In the genomic region with DNA sequence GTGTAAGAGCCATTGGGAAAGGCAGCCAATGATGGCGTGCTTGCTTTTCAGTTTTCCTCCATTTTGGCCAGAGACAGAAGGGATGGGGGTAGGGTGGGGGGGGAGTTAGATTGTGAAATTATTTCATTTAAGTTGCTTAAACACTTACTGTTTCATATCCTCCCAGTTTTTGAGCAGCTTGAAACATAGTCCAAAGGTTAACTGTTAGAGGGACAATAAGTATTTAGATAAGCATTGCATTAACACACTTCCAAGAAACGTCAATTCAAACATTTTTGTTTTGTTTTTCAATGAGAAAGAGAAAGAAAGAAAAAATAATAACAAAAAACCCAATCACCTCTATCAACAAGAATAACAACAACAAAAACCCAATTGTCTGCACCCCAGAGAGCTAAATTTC, we compare ENCODE assay signal across 16 mouse cellular contexts.
DNase-seq lines count a peak whose midpoint lies in the region; ATAC-seq and TF ChIP-seq lines count a peak whose summit lies in the region.
"Had no signal": no experiment of that assay in that cellular context is flagged by ENCODE, and none has a peak within 500 bp of the region (broad histone marks: within the 10 kb centered on the region; RNA-seq: fewer than 3 reads in every experiment).

No protein-coding gene starts in this region.

- peak; percentile 17 for DNase-seq in heart, embryonic 10.5 days (ENCODE audit: low spot score)
- peak; percentile 82 for DNase-seq in liver, adult 2 months (ENCODE audit: extremely low read depth, low read depth, low spot score)
- DNase-seq in liver: no peak
- DNase-seq in layer of hippocampus, adult 11-12 months (ENCODE audit: low spot score): no peak
- DNase-seq in cerebellum, adult 9-11 months: no peak
- DNase-seq: B cell, adult 2 months; cerebellum, adult 11 months; kidney, adult 18-20 months; right cerebral cortex, adult 18-20 months had no signal

- peaks cover 15% of the 10 kb centered on the region for H3K79me2 ChIP-seq in liver, adult 2 months (ENCODE audit: control insufficient read depth, insufficient read depth, low read length)

- no peak overlapping the region for H3K27ac ChIP-seq in heart, embryonic 10.5 days
- no peak overlapping the region for H3K27ac ChIP-seq in heart, embryonic 12.5 days (ENCODE audit: poor library complexity, severe bottlenecking)
- peak overlapping the region; percentile 89 for H3K27ac ChIP-seq in liver, adult 2 months (replicated peaks; ENCODE audit: insufficient read depth, low read depth, low read length)
- H3K27ac ChIP-seq in brown adipose tissue, adult 24 weeks (replicated peaks; ENCODE audit: low read depth, low read length): peak overlapping the region; percentile 94
- peak overlapping the region; percentile 70; the same call in 1 of the 2 replicates for H3K27ac ChIP-seq in intestine, postnatal 0 days (ENCODE audit: low read depth, low read length)
- H3K27ac ChIP-seq: forebrain, embryonic 12.5 days; hindbrain, embryonic 12.5 days had no signal

- peaks cover 27% of the 10 kb centered on the region for H3K36me3 ChIP-seq in heart, embryonic 10.5 days
- peaks cover 39% of the 10 kb centered on the region for H3K36me3 ChIP-seq in heart, embryonic 12.5 days
- peaks cover 89% of the 10 kb centered on the region for H3K36me3 ChIP-seq in liver, adult 2 months (ENCODE audit: control insufficient read depth, insufficient read depth, low read length)
- peaks cover 30% of the 10 kb centered on the region for H3K36me3 ChIP-seq in intestine, postnatal 0 days (ENCODE audit: control insufficient read depth, insufficient read depth)
- H3K36me3 ChIP-seq: forebrain, embryonic 12.5 days; hindbrain, embryonic 12.5 days had no signal

- no peak overlapping the region for H3K4me2 ChIP-seq in heart, embryonic 12.5 days
- H3K4me2 ChIP-seq in intestine, postnatal 0 days (replicated peaks; ENCODE audit: low read depth): peak overlapping the region; percentile 37; the same call in 1 of the 2 replicates
- H3K4me2 ChIP-seq: forebrain, embryonic 12.5 days; hindbrain, embryonic 12.5 days; liver, embryonic 15.5 days had no signal

- TF ChIP-seq CTCF in liver, adult 2 months (IDR thresholded peaks at IDR 0.05; ENCODE audit: low read depth, low read length): no peak
- TF ChIP-seq CTCF in intestine, postnatal 0 days (IDR thresholded peaks at IDR 0.05; ENCODE audit: low read depth): no peak

- no peak overlapping the region for H3K9ac ChIP-seq in heart, embryonic 12.5 days
- no peak overlapping the region for H3K9ac ChIP-seq in liver, adult 2 months (ENCODE audit: low read depth, low read length)
- H3K9ac ChIP-seq in intestine, postnatal 0 days (ENCODE audit: low read depth, low read length): no peak overlapping the region
- H3K9ac ChIP-seq: forebrain, embryonic 12.5 days; hindbrain, embryonic 12.5 days; liver, embryonic 15.5 days had no signal

- no peaks in the 10 kb centered on the region for H3K9me3 ChIP-seq in heart, embryonic 10.5 days
- no peaks in the 10 kb centered on the region for H3K9me3 ChIP-seq in heart, embryonic 12.5 days (replicated peaks)
- no peaks in the 10 kb centered on the region for H3K9me3 ChIP-seq in intestine, postnatal 0 days (ENCODE audit: control insufficient read depth)
- H3K9me3 ChIP-seq: forebrain, embryonic 12.5 days; hindbrain, embryonic 12.5 days; liver, embryonic 15.5 days had no signal

- H3K4me1 ChIP-seq in heart, embryonic 10.5 days: peaks cover 44% of the 10 kb centered on the region
- H3K4me1 ChIP-seq in heart, embryonic 12.5 days (replicated peaks): peaks cover 51% of the 10 kb centered on the region
- H3K4me1 ChIP-seq in liver, adult 2 months (ENCODE audit: control insufficient read depth, insufficient read depth, low read length): peaks cover 54% of the 10 kb centered on the region
- H3K4me1 ChIP-seq in brown adipose tissue, adult 24 weeks (ENCODE audit: control insufficient read depth, insufficient read depth, insufficient read length, low read length): peaks cover 26% of the 10 kb centered on the region
- peaks cover 17% of the 10 kb centered on the region; the same call in 1 of the 2 replicates for H3K4me1 ChIP-seq in intestine, postnatal 0 days (replicated peaks; ENCODE audit: control insufficient read depth, insufficient read depth, low read length)

- ATAC-seq in heart, embryonic 12.5 days (ENCODE audit: insufficient number of reproducible peaks, low FRiP score): no peak
- ATAC-seq in intestine, postnatal 0 days: no peak

- H3K27me3 ChIP-seq in heart, embryonic 10.5 days (ENCODE audit: insufficient read depth, poor library complexity, severe bottlenecking): no peaks in the 10 kb centered on the region
- H3K27me3 ChIP-seq in heart, embryonic 12.5 days (replicated peaks): no peaks in the 10 kb centered on the region
- H3K27me3 ChIP-seq in liver, adult 2 months (ENCODE audit: control insufficient read depth, insufficient read depth, low read length): no peaks in the 10 kb centered on the region
- H3K27me3 ChIP-seq in intestine, postnatal 0 days (replicated peaks; ENCODE audit: control insufficient read depth, insufficient read depth, low read length): no peaks in the 10 kb centered on the region
- H3K27me3 ChIP-seq: forebrain, embryonic 12.5 days; hindbrain, embryonic 12.5 days; liver, embryonic 15.5 days had no signal

- no peak overlapping the region for H3K4me3 ChIP-seq in heart, embryonic 10.5 days
- H3K4me3 ChIP-seq in heart, embryonic 12.5 days: no peak overlapping the region
- no peak overlapping the region for H3K4me3 ChIP-seq in liver, adult 2 months (ENCODE audit: insufficient read depth, low read depth, low read length)
- no peak overlapping the region for H3K4me3 ChIP-seq in brown adipose tissue, adult 24 weeks (ENCODE audit: insufficient read depth, low read depth, low read length)
- no peak overlapping the region for H3K4me3 ChIP-seq in intestine, postnatal 0 days (ENCODE audit: low read depth, low read length)
- H3K4me3 ChIP-seq: forebrain, embryonic 12.5 days; hindbrain, embryonic 12.5 days; liver, embryonic 15.5 days; myocyte had no signal

- TF ChIP-seq POLR2A in liver, adult 2 months (IDR thresholded peaks at IDR 0.05; ENCODE audit: extremely low read depth, insufficient read depth, low read length): no peak

- 82% methylated on average over 2 of the region's 2 CpGs for WGBS in heart, embryonic 10.5 days
- 76% methylated on average over 2 of the region's 2 CpGs for WGBS in heart, embryonic 12.5 days
- 15% methylated on average over 2 of the region's 2 CpGs for WGBS in liver, adult 2 months
- WGBS in intestine, postnatal 0 days: 48% methylated on average over 2 of the region's 2 CpGs

Comparison
In these comparisons a context has a peak if more than half of its experiments do, and no peak if none do; other contexts are left out.
1. DNase-seq: peak in heart, embryonic 10.5 days (single experiment) and liver, adult 2 months (single experiment); none in liver (single experiment), layer of hippocampus, adult 11-12 months (single experiment) and cerebellum, adult 9-11 months (single experiment).
2. H3K27ac ChIP-seq: peak in liver, adult 2 months (single experiment), brown adipose tissue, adult 24 weeks (single experiment) and intestine, postnatal 0 days (single experiment); none in heart, embryonic 10.5 days (single experiment) and heart, embryonic 12.5 days (single experiment).